Mouse (Mus musculus) bone marrow macrophage, adult 2 months (primary cell): ENCODE results near the gene Ccdc36.

Source experiments
- CTCF ChIP-seq: IDR thresholded peaks from 2 replicates; pipeline ENCODE4 v1.5.1; 2012; ENCODE audit warnings: low read depth, mild to moderate bottlenecking, low read length, moderate library complexity
- POLR2A ChIP-seq: IDR thresholded peaks from 2 replicates; pipeline ENCODE4 v1.6.1; 2012; ENCODE audit warnings: mild to moderate bottlenecking, low read depth, low read length, borderline replicate concordance

- TF ChIP-seq POLR2A (no peak), CTCF (no peak)
Observed at GRCm38 (mm10) chr9:108401186-108401960, 26.9 kb downstream of the Ccdc36 start.
